Mouse (Mus musculus): ENCODE data around the gene Gm20538.

Gene Gm20538

DNA sequence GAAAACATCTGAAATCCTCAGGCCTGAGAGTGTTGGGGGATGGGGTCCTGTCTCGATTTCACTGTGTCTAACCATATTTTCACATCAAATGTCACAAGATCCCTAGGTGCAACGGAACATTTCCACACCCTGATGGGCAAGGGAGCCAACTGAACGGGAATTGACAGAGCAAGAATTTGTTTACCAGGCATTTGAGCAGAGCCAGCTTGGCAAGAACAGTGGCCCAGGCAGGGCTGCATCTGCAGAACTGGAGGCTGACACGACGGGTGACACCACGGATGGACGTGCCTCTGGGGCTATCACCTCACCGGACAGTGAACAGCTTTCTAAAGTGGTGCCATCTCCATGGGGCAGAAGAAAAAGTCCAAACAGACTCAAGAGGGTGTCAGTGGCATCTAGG lies 15.2 kb downstream of the Gm20538 start:
- no peak for ATAC-seq (ENCODE audit: insufficient number of reproducible peaks, low FRiP score, low TSS enrichment)

DNA sequence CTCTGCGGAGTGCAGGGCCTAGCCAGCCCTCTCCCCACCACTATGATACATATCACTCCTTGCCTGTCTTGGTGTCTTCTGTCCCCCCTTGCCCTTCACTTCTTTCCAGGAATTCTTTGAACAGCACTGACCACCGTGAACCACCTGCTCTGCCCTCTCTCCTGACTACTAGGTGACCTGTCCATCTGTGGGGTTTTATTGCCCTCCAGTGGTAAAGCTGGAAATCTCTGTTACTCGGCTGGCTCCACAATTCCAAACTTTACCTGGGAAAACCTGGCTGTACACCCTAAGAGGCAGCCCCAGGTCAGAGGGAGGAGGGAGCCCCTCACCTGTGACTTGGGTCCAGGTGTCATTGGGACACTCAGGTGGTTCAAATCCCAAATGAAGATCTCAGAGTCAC lies 17.3 kb downstream of the Gm20538 start:
- ATAC-seq (ENCODE audit: insufficient number of reproducible peaks, low FRiP score, low TSS enrichment), result no peak

DNA sequence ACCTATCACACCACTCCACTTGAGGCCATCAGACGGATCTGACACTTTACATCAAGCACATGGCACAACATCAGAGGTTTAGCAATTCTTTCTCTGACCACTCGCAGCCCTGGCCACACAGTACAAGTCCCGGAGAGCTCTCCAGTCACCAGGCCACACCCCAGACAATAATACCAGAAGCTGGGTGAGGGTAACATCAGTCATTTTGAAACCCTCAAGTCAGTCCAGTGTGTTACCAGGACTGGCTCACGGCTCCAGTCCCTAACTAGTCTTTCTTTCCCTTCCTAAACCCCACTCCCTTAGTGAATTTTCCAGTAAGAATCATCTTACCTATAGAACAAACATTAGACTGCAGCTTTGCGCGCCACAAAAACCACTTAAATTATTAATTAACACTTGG lies 22.6 kb downstream of the Gm20538 start:
- ATAC-seq (ENCODE audit: insufficient number of reproducible peaks, low FRiP score, low TSS enrichment), result no peak

DNA sequence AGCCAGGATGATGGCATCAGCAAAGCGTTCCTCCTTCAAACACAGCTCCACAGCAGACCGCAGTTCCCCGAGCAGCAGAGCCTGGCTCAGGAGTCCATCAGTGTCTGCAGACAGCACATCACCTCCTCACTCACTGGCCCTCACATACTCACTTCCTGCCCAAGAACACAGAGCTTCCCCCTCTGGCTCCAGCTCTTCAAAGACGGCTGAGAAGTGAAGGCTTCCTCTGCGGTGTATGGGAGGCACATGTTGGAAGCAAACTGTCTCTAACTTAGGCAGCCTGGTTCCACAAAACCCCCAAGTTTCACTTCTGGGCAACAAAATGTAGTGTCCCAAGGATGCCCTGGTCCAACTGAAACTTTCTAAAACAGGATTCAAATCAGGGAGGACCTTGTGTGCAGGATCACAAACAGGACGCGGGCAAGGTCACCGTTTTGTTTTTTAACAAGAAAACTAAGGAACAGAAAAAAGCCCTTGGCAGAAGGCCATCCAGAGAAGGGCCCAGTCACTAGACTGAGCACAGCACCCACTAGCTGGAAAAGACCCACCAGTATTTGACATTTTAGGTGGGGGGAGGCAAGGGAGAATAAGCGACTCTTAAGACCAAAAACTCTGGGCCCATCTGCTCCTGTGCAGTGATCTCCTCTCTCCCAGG lies 27.0 kb downstream of the Gm20538 start:
- ATAC-seq (ENCODE audit: insufficient number of reproducible peaks, low FRiP score, low TSS enrichment), result no peak

DNA sequence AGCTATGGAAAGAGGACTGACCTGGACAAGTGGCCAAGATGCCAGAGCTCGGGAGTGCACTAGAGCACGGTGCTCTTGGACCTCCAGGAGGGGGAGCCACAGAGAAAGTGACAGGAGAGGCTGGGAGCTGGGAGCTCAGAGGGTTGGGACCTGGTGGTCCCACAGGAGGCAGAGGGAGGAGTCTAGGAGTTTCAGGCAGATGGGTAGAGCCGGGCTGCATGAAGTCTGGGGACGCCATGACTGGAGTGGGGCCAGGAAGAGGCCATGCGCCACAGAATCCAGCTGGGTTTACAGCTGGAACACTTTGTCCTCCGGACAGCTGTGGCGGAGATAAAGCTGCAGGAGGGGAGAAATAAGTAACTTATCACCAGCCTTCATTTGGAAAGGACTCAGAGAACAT lies 33.5 kb downstream of the Gm20538 start:
- no peak for ATAC-seq (ENCODE audit: insufficient number of reproducible peaks, low FRiP score, low TSS enrichment)

DNA sequence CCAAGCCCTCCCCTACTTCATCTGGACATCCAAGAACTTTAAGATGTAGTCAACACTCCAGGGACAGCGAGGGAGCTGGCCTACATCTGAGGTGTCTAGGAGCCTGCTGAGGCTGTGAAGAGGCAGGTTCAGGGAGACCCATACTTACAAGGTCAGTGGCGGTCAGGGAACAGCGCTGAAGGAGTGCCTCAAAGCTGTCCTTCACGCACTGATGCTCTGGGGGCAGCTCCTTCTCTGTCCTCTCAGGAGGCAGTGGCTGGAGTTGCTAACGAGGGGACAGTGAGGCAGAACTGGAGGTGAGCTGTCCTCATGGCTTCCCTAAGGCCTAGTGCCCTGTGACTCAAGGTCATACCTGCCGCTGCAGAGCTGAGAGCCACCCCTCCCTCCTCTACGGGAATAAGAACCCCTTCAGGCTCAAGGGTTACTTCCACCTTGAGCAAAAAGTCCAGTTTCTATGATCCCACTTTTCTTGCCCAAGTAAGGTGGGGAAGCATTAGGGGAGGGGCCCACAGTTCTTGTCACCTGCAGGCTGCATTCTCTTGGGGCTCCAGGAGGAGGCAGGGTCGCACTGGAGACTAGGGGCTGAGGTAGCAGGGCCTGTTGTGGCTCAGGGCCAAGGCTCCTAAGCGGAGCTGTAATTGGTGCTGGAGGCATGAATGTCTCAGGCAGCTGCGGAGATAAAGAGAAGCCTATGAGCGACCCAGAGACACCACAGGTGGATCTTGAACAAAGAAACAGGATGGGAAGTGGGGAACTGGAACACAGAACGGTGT lies 34.4 kb downstream of the Gm20538 start:
- no peak for ATAC-seq (ENCODE audit: insufficient number of reproducible peaks, low FRiP score, low TSS enrichment)

DNA sequence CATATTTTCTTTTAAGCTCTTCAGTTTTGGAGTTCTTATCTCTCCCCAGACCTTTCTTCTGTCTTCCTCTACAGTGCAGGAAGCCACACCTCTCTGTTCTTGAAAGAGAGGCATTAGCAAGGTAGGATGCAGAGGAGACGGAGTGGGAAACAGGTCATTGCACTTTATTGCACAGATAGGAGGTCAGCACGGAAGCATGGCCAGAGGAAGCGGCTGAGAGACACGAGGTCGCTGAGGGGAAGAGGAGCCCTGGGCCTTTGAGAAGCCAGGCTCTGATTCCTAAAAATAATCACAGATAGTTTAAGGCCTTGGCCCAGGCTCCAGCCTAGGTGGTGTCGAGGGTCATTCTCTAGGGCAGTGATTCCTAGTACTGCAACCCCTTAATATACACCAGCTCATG lies 36.9 kb downstream of the Gm20538 start:
- no peak for ATAC-seq (ENCODE audit: insufficient number of reproducible peaks, low FRiP score, low TSS enrichment)

DNA sequence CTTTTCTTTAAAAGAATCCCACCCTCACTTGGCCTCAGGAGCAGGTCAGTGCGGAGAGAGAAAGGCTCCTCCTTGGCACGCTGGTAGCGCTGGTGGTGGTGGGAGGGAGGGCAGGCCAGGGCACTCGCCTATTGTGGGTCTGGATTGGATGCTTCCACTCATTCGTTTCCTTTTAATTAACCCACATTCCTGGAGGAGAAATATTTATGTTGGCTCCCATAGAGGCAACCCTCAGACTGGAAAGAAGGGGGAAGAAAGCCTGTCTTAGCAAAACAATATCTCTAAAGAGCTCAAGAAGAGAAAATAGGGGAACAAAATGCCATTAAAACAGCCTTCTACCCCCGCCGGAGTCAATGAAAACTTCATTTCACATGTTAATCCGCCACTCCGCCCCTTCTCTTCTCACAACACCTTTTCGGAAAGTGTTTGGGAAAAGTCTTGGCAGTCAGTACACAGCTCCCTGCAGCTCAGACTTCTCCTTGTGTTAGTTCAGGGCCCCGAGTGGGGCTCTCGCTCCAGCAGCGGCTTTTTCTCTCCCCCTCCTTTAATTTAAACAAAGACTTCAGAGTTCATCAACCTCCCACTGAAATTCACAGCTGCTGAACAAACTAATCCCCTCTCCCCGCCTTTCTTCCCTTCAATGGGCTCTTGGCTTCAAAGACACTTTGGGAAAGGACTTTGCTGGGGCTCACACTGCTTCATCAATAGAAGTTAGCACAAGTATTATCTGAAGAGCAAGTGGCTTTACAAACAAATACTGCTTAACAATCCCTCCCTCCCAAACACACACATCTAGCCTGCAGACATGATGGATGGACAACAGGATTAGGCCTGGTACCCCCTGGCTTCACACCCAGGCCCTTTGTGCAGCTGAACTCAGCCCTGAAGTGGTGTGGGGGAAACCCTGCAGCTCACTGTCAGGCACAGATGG lies 37.8 kb downstream of the Gm20538 start:
- ATAC-seq (ENCODE audit: insufficient number of reproducible peaks, low FRiP score, low TSS enrichment), result no peak

DNA sequence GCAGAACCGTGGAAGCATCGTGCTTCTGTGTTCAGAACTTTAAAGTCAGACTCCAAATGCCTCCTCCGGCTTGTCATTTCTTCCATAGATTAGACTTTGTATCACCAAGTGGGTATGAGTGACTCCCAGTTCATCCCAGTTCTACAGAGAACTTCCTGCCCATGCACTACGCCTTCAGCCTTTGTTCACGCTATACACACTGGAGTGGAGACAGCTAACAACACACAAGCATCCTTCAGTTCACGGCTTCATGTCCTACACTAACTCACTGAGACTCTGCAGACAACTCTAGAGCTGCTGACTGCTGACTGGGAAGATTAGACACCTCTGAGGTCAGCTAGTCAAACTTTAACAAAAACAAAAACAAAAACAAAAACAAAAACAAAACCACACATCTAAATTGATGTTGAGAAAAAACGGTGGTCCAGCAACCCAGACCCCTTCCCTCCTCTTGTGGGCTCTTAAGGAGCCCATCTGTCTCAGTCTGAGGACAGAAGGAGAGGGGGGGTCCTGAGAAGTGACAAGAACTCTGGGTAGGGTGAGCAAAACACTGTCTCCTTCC lies 38.6 kb downstream of the Gm20538 start:
- ATAC-seq (ENCODE audit: insufficient number of reproducible peaks, low FRiP score, low TSS enrichment), result no peak

DNA sequence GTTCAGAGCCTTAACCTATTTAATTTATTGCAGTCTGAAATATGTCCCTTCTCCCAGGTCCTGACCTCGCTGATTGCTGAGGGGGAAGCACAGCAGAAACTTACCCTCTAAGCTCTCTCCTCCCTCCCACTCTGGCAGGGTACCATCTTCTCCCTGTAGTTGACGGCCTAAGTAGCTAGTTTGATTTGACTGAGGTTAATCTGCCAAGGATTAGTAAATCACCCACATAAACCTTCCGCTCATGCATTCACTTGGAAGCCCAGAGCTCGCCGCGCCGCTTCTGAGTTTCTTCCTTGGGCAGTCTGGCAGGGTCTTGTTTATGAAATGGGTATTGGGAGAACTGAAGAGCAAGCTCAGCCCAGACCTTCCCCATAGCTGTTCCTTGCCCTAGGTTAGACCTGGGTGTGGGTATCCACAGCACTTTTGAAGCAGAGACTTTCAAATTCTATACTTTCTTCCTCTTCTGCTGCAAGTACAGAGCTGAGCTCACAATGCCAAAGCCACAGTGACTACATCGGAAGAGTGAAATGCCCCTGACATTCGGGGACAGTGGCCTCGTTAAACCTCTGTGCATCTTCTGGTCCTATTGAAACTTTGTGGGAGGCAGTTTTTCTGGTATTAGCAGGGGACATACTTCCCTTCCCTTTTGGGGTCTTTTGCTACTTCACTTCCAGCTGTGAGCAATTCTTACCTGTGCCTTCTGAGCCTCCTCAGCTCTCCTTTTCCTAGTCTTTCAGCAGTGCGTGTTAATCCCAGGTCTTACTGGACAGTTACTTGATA lies 39.4 kb downstream of the Gm20538 start:
- no peak for ATAC-seq (ENCODE audit: insufficient number of reproducible peaks, low FRiP score, low TSS enrichment)

DNA sequence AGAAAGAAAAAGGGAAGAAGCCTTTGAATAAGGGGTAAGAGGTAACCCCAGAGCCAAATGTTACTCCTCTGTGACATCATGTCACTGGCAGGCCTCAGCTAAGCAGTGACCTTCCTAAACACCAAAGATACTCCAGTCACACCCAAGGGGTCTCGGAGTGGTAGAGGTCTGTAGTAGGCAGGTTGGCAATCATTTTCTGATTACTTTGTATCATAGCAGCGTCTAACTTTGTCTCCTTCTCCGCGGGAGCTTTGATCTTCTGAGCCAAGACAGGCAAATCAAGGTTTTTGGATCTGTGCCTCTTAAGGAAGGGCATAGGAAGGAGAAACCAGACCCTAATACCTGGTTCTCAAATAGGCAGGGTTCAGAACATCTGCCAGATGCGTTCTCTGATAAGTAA lies 40.0 kb downstream of the Gm20538 start:
- ATAC-seq (ENCODE audit: insufficient number of reproducible peaks, low FRiP score, low TSS enrichment), result no peak

DNA sequence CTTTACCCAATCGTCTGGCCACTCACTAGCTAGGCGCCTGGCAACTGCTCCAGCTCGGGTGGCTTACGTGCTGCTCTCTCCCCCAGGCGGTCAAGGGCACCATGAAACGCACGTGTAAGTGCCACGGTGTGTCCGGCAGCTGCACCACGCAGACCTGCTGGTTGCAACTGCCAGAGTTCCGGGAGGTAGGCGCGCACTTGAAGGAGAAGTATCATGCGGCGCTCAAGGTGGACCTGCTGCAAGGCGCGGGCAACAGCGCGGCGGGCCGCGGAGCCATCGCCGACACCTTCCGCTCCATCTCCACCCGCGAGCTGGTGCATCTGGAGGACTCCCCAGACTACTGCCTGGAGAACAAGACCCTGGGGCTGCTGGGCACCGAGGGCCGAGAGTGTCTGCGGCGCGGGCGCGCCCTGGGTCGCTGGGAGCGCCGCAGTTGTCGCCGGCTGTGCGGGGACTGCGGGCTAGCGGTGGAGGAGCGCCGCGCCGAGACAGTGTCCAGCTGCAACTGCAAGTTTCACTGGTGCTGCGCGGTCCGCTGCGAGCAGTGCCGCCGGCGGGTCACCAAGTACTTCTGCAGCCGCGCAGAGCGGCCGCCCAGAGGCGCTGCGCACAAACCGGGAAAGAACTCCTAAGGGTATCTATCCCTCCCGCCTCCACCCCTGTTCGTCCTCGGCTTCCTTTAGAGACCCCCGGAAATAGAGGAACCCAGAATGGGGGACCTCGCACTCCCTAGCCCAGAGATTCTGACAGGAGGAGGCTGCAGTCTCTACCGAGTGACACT lies 41.0 kb downstream of the Gm20538 start:
- ATAC-seq (ENCODE audit: insufficient number of reproducible peaks, low FRiP score, low TSS enrichment), result no peak

DNA sequence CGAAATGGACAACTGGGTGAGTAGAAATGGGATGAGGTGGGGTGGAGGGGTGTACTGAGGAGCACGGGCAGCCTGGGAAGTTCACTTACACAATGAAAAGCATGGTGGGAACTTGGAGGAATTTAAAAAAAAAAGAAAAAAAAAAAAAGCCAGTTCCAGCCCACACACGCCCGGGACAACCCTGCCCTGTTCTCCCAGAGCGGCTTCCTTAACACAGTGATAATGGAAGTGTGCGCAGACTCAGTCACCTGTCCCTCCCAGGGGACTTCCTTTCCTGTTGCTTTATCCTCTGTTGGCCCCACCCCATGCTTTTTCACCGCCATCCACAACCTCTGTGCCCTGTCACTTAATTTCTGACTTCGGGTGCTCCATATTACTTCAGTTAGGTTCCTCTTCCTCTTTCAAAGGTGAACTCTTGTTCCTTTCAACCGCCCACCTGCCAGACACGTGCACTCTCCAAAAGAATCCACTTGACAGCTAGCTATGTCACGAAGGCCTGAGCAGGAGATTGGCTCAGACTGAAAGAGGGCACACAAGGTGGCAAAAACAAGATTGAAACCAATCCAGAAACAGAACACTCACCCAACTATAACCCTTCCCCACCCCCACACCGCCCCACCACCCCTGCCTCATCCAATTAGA lies 42.0 kb downstream of the Gm20538 start:
- no peak for ATAC-seq (ENCODE audit: insufficient number of reproducible peaks, low FRiP score, low TSS enrichment)

DNA sequence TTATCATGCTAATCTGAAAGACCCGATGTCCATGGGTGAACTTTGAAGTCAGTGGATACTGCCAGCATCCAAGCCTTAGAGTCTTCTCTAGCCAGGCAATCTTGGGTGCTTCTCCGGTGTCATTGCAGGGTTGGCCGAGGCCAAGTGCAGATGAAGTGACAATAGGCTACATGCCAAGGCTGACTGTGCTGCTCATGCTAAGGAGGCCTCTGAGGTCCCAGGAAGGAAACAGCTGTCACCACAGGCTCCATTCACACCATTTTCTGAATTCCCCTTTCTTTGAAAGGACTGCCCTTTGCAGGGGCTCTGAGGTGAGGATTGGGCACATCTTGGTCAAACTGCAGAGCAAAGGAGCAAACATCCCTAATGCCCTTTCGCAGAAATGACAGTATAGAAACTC lies 49.9 kb downstream of the Gm20538 start:
- ATAC-seq (ENCODE audit: insufficient number of reproducible peaks, low FRiP score, low TSS enrichment), result no peak

DNA sequence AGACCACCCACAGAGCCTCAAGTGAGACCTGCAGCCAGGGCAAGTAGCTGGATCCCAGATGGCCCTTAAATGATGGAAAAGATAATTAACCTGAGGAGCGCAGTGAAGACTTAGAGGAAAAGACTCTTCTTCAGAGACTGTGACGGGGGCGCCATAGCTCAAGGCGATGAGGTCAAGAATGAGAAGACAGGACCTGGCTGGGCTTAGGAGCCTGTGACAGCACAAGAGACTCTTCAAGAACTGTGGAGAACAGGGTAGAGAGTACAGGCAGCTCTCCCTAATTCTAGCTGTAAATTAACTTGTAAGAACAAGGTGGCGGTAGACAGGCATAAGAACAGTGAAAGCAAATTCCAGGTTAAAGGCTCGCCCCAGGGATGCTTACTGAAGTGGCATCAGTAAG lies 50.7 kb downstream of the Gm20538 start:
- no peak for ATAC-seq (ENCODE audit: insufficient number of reproducible peaks, low FRiP score, low TSS enrichment)

DNA sequence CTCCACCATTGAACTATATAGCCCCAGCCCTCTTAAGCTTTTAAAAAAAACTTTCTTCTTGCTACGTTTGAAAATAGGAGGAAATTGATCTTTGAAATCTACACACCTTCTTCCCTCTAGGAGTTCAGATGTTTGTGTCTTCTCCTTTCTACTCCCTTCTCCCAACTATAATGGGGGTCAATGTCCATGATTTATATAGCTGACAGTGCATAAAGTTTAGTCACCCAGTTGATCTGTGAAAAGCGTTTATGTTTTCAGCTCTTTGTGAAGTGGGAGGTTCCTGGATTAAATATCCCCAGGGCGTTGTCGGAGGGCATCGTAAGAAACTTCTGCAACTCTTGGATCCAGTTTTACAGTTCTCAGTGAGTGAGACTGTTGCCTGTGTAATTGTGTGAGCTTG lies 52.4 kb downstream of the Gm20538 start:
- ATAC-seq (ENCODE audit: insufficient number of reproducible peaks, low FRiP score, low TSS enrichment), result no peak

DNA sequence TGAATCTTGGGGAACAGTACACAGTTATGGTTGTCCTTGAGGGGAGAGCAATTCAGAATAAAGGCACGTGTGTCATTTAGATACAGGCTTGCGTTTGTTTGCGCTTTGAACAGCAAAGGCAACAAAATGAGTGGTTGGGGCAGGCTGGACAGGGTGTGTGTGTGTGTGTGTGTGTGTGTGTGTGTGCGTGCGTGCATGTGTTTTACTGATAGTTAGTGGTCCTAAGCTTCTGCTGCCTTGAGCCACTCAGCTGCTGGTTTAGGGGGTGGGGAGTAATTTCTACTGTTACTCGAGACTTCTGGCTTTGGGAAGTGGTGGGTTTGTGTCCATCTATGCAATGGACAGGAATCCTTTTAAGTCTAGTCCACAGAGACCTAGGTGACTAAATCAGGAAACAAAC lies 53.7 kb downstream of the Gm20538 start:
- no peak for ATAC-seq (ENCODE audit: insufficient number of reproducible peaks, low FRiP score, low TSS enrichment)

DNA sequence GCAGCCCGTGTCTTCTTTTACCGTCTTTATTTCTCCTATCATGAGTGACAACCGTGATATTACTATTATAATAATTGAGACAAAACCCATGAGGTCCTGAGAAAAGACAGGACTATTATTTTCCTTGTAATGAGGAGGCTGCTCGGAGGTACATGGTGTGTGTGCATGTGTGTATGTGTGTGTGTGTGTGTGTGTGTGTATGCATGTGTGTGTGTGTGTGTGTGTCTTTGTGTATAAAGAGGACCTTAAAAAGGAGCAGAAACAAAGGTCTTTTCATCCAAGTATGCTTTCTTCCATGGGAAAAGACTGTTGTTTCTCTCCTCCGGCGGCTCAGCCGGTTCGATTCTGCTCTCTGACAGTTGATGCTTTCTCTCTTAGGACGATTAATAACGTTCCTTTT lies 55.7 kb downstream of the Gm20538 start:
- no peak for ATAC-seq (ENCODE audit: insufficient number of reproducible peaks, low FRiP score, low TSS enrichment)

DNA sequence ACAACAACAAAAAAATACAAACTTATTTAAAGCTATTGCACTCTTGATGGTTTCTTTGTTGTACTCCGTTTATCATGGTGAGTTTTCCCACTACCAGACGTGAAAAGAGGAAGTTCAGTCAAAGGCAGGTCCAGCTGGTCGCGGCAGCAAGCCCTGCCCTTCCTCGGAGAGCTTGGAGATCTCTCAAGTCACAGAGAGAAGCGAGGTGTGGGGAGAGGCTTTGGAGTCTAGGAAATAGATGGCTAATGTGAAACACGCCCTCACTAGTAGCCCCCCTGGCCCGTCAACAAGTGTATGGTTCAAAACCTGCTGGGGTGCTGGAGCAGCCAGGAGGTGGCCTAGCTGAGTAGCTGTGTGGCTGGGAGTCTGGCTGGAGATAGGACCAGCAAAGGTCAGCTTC lies 56.1 kb downstream of the Gm20538 start:
- no peak for ATAC-seq (ENCODE audit: insufficient number of reproducible peaks, low FRiP score, low TSS enrichment)

All from cerebellum, adult (tissue).